Mouse (Mus musculus): ENCODE measurements around the gene Gm28168. TPM values are rescaled to one million over a fixed set of nuclear protein-coding genes. Genes with fewer than 3 reads are reported as not detected.
"Not testable (repeated sequence)": the region's sequence is repeated elsewhere in the genome, so short reads cannot be mapped to it uniquely, and the experiment has no call there.

Gene Gm28168
- polyA plus RNA-seq (2016; fragmentation: Nextera tagmentation; extraction: Ambion mirVana) = not detected in 2 replicates

GRCm38 (mm10) chr1:117927715-117928114 is at the start of gene Gm28168:
TSS of gene Gm28168 (plus strand) at chr1:117928015.
- 63% methylated on average over 1 of the region's 1 CpGs for WGBS
- not testable (repeated sequence) for H3K36me3 ChIP-seq; H3K27ac ChIP-seq; H3K4me3 ChIP-seq; H3K27me3 ChIP-seq (ENCODE audit: low read depth, poor library complexity, severe bottlenecking); H3K4me1 ChIP-seq; H3K9me3 ChIP-seq (replicated peaks); DNase-seq (ENCODE audit: low spot score)

DNA sequence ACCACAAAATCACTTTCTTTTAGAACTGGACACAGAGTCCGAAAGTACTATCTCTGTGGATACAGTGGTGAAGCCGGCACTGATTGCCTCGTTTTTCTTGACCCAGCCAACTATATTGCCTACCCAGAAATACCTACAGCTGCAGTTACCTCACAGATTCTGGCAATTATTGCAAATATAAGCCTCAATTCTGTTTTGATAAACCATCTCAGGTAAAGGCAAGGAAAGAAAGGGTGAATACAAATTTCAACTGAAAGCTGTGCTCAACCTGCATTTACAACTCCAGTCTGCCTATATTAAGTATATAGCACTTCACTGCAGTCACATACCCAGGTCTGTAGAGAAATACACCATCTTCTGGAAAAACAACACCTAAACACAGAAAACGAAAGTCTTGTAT is 37.8 kb downstream of the Gm28168 start, which contains the start of gene Gm7145:
Gene Gm7145, plus strand, starts transcription at position 301 of the 400 bp plus-strand sequence.
- Histone ChIP-seq H3K27me3 (ENCODE audit: low read depth, poor library complexity, severe bottlenecking) (no peaks in the 10 kb centered on the region), H3K9me3 (replicated peaks) (no peaks in the 10 kb centered on the region), H3K36me3 (no peaks in the 10 kb centered on the region), H3K4me1 (no peaks in the 10 kb centered on the region), H3K27ac (no peak within 1 kb of the TSS), H3K4me3 (no peak within 1 kb of the TSS)
- WGBS = 80% methylated on average over 4 of the region's 4 CpGs
- no peak for DNase-seq (ENCODE audit: low spot score)

Other genes with a start within 250 kb of the Gm28168 start
- gene Gm28363, start 230.9 kb upstream of the Gm28168 start, polyA plus RNA-seq (2016; fragmentation: Nextera tagmentation; extraction: Ambion mirVana) = not detected in 2 replicates
- gene B020011L13Rik, start 146.9 kb upstream of the Gm28168 start, polyA plus RNA-seq (2016; fragmentation: Nextera tagmentation; extraction: Ambion mirVana) = not detected in 2 replicates
- not detected in 2 replicates for gene Gm28360, start 97.9 kb upstream of the Gm28168 start, polyA plus RNA-seq (2016; fragmentation: Nextera tagmentation; extraction: Ambion mirVana)
- gene Gm7145, start 37.9 kb downstream of the Gm28168 start, polyA plus RNA-seq (2016; fragmentation: Nextera tagmentation; extraction: Ambion mirVana) = not detected in 2 replicates
- 0.14 TPM in 2 replicates for gene Gm29106, start 248.5 kb downstream of the Gm28168 start, polyA plus RNA-seq (2016; fragmentation: Nextera tagmentation; extraction: Ambion mirVana)

All from limb, embryonic 10.5 days (tissue).